Comparison of ENCODE assay signal across 16 mouse cellular contexts in genomic region chr6:72211360-72211759, GRCm38 (mm10). TPM values are rescaled to one million over a fixed set of nuclear protein-coding genes. Genes with fewer than 3 reads are reported as not detected.
DNase-seq lines count a peak whose midpoint lies in the region; ATAC-seq and TF ChIP-seq lines count a peak whose summit lies in the region.
"Had no signal": no experiment of that assay in that cellular context is flagged by ENCODE, and none has a peak within 500 bp of the region (broad histone marks: within the 10 kb centered on the region; RNA-seq: fewer than 3 reads in every experiment).

No protein-coding gene starts in this region.

- no peaks in the 10 kb centered on the region for H3K36me3 ChIP-seq in hindbrain, embryonic 16.5 days (ENCODE audit: control insufficient read depth, insufficient read depth, low read length)
- H3K36me3 ChIP-seq in hindbrain, embryonic 14.5 days (replicated peaks; ENCODE audit: control insufficient read depth, insufficient read depth) = no peaks in the 10 kb centered on the region
- no peaks in the 10 kb centered on the region for H3K36me3 ChIP-seq in midbrain, postnatal 0 days (ENCODE audit: insufficient read depth, low read length)
- no peaks in the 10 kb centered on the region for H3K36me3 ChIP-seq in midbrain, embryonic 14.5 days (ENCODE audit: control insufficient read depth, insufficient read depth, low read length)
- H3K36me3 ChIP-seq: stomach, embryonic 15.5 days had no signal

- no peaks in the 10 kb centered on the region for H3K27me3 ChIP-seq in hindbrain, embryonic 16.5 days (replicated peaks; ENCODE audit: control insufficient read depth, insufficient read depth, low read length)
- H3K27me3 ChIP-seq in hindbrain, embryonic 14.5 days (ENCODE audit: control insufficient read depth, insufficient read depth, low read length) = 0 out of 2 replicates have a peak, but pooled peaks cover 3% of the 10 kb centered on the region
- H3K27me3 ChIP-seq in midbrain, postnatal 0 days (ENCODE audit: insufficient read depth, low read length) = 0 out of 2 replicates have a peak, but pooled peaks cover 3% of the 10 kb centered on the region
- H3K27me3 ChIP-seq in midbrain, embryonic 14.5 days (ENCODE audit: control insufficient read depth, insufficient read depth, low read length) = peaks cover 3% of the 10 kb centered on the region; the same call in 1 of the 2 replicates
- H3K27me3 ChIP-seq: Patski had no signal

- DNase-seq in cerebellum, adult 11 months = peak; percentile 31
- no peak for DNase-seq in cerebellum, postnatal 4 days (ENCODE audit: low spot score in 2 of 2)
- no peak for DNase-seq in hindbrain, embryonic 14.5 days (ENCODE audit: low spot score)
- DNase-seq in midbrain, postnatal 0 days (ENCODE audit: low spot score) = peak; percentile 61
- no peak for DNase-seq in midbrain, embryonic 14.5 days
- no peak for DNase-seq in neural tube, embryonic 10.5 days (ENCODE audit: extremely low spot score, low spot score)
- DNase-seq in ovary, adult 18-20 months (ENCODE audit: low spot score) = no peak
- DNase-seq: embryo, embryonic 11 days; kidney, postnatal 10 days; thymus, postnatal 14 days had no signal

- no peak overlapping the region for H3K4me3 ChIP-seq in hindbrain, embryonic 16.5 days (ENCODE audit: low read length)
- no peak overlapping the region for H3K4me3 ChIP-seq in hindbrain, embryonic 14.5 days (replicated peaks; ENCODE audit: low read length)
- H3K4me3 ChIP-seq in midbrain, postnatal 0 days (ENCODE audit: low read depth, low read length) = no peak overlapping the region
- no peak overlapping the region for H3K4me3 ChIP-seq in midbrain, embryonic 14.5 days (replicated peaks; ENCODE audit: low read depth, low read length)
- H3K4me3 ChIP-seq: limb, embryonic 13.5 days; stomach, embryonic 15.5 days had no signal

- no peak overlapping the region for H3K9ac ChIP-seq in hindbrain, embryonic 16.5 days (ENCODE audit: low read depth, low read length)
- no peak overlapping the region for H3K9ac ChIP-seq in hindbrain, embryonic 14.5 days
- H3K9ac ChIP-seq in midbrain, postnatal 0 days (replicated peaks; ENCODE audit: low read length, poor library complexity, severe bottlenecking) = no peak overlapping the region
- no peak overlapping the region; the same call in 1 of the 2 replicates for H3K9ac ChIP-seq in midbrain, embryonic 14.5 days (replicated peaks; ENCODE audit: low read length)
- H3K9ac ChIP-seq: limb, embryonic 13.5 days; stomach, embryonic 15.5 days had no signal

- peaks cover 14% of the 10 kb centered on the region for H3K4me1 ChIP-seq in hindbrain, embryonic 16.5 days (ENCODE audit: control insufficient read depth, insufficient read depth, low read depth, low read length)
- H3K4me1 ChIP-seq in hindbrain, embryonic 14.5 days (replicated peaks; ENCODE audit: control insufficient read depth, insufficient read depth, low read length) = peaks cover 22% of the 10 kb centered on the region
- peaks cover 4% of the 10 kb centered on the region; the same call in 1 of the 2 replicates for H3K4me1 ChIP-seq in midbrain, postnatal 0 days (ENCODE audit: insufficient read depth, low read length)
- H3K4me1 ChIP-seq in midbrain, embryonic 14.5 days (ENCODE audit: control insufficient read depth, insufficient read depth, low read length) = peaks cover 26% of the 10 kb centered on the region

- WGBS in hindbrain, embryonic 16.5 days = 32% methylated on average over 4 of the region's 4 CpGs
- 38% methylated on average over 4 of the region's 4 CpGs for WGBS in hindbrain, embryonic 14.5 days
- 37% methylated on average over 4 of the region's 4 CpGs for WGBS in midbrain, postnatal 0 days
- 36% methylated on average over 4 of the region's 4 CpGs for WGBS in midbrain, embryonic 14.5 days

- no peaks in the 10 kb centered on the region for H3K9me3 ChIP-seq in hindbrain, embryonic 16.5 days (ENCODE audit: control insufficient read depth, low read length)
- H3K9me3 ChIP-seq in hindbrain, embryonic 14.5 days (ENCODE audit: control insufficient read depth, low read length) = no peaks in the 10 kb centered on the region
- H3K9me3 ChIP-seq in midbrain, postnatal 0 days (ENCODE audit: low read length) = no peaks in the 10 kb centered on the region
- H3K9me3 ChIP-seq in midbrain, embryonic 14.5 days (ENCODE audit: control insufficient read depth, low read length) = no peaks in the 10 kb centered on the region
- H3K9me3 ChIP-seq: limb, embryonic 13.5 days; stomach, embryonic 15.5 days had no signal

- H3K27ac ChIP-seq in hindbrain, embryonic 16.5 days (ENCODE audit: low read depth, low read length) = no peak overlapping the region
- H3K27ac ChIP-seq in hindbrain, embryonic 14.5 days = no peak overlapping the region
- no peak overlapping the region for H3K27ac ChIP-seq in midbrain, postnatal 0 days (ENCODE audit: low read depth, low read length)
- no peak overlapping the region for H3K27ac ChIP-seq in midbrain, embryonic 14.5 days (replicated peaks; ENCODE audit: low read depth, low read length)
- H3K27ac ChIP-seq: limb, embryonic 13.5 days; stomach, embryonic 15.5 days had no signal

- peak; percentile 55 for ATAC-seq in hindbrain, embryonic 16.5 days
- no peak for ATAC-seq in hindbrain, embryonic 14.5 days (ENCODE audit: low FRiP score)
- ATAC-seq in midbrain, postnatal 0 days (ENCODE audit: low FRiP score) = peak; percentile 31; the same call in 1 of the 2 replicates
- no peak for ATAC-seq in midbrain, embryonic 14.5 days (ENCODE audit: low FRiP score, low TSS enrichment)
- ATAC-seq: intestine, embryonic 16.5 days; Patski had no signal

- TF ChIP-seq CTCF in midbrain, postnatal 0 days (IDR thresholded peaks at IDR 0.05) = no peak

- no peak overlapping the region for H3K4me2 ChIP-seq in hindbrain, embryonic 16.5 days (ENCODE audit: low read length)
- no peak overlapping the region for H3K4me2 ChIP-seq in hindbrain, embryonic 14.5 days (replicated peaks)
- H3K4me2 ChIP-seq in midbrain, postnatal 0 days (ENCODE audit: low read depth, low read length, poor library complexity, severe bottlenecking) = no peak overlapping the region
- no peak overlapping the region for H3K4me2 ChIP-seq in midbrain, embryonic 14.5 days (ENCODE audit: low read length)
- H3K4me2 ChIP-seq: limb, embryonic 13.5 days; stomach, embryonic 15.5 days had no signal

RNA-seq across cellular contexts. Expression of gene Atoh8, which starts 24.0 kb away (rescaled TPM):
- 3.9 and 4.7 TPM in 2 replicates for polyA plus RNA-seq in hindbrain, embryonic 16.5 days (2015; fragmentation: Nextera tagmentation; extraction: Ambion mirVana)
- 3.0 and 3.3 TPM in 2 replicates for polyA plus RNA-seq in hindbrain, embryonic 14.5 days (2014; fragmentation: Nextera tagmentation; extraction: Ambion mirVana)
- 1.8 and 3.7 TPM in 2 replicates for total RNA-seq in midbrain, postnatal 0 days (2014; rRNA removed)
- polyA plus RNA-seq in midbrain, postnatal 0 days (2015; fragmentation: Nextera tagmentation; extraction: Ambion mirVana) = 1.9 and 2.3 TPM in 2 replicates
- polyA plus RNA-seq in midbrain, embryonic 14.5 days (2014; fragmentation: Nextera tagmentation; extraction: Ambion mirVana) = 1.8 and 2.4 TPM in 2 replicates
- total RNA-seq: megakaryocyte-erythroid progenitor cell, adult 5-6 weeks had no signal

Comparison
In these comparisons a context has a peak if more than half of its experiments do, and no peak if none do; other contexts are left out.
1. DNase-seq: peak in cerebellum, adult 11 months (single experiment) and midbrain, postnatal 0 days (single experiment); none in cerebellum, postnatal 4 days (0 of 2), hindbrain, embryonic 14.5 days (single experiment), midbrain, embryonic 14.5 days (single experiment), neural tube, embryonic 10.5 days (single experiment) and ovary, adult 18-20 months (single experiment).
2. ATAC-seq: peak in hindbrain, embryonic 16.5 days (single experiment) and midbrain, postnatal 0 days (single experiment); none in hindbrain, embryonic 14.5 days (single experiment) and midbrain, embryonic 14.5 days (single experiment).